12 mouse cellular contexts compared by ENCODE assay signal in genomic region chr12:85182345-85182643, GRCm38 (mm10). TPM values are rescaled to one million over a fixed set of nuclear protein-coding genes. Genes with fewer than 3 reads are reported as not detected.
DNase-seq lines count a peak whose midpoint lies in the region; ATAC-seq and TF ChIP-seq lines count a peak whose summit lies in the region.
"Had no signal": no experiment of that assay in that cellular context is flagged by ENCODE, and none has a peak within 500 bp of the region (broad histone marks: within the 10 kb centered on the region; RNA-seq: fewer than 3 reads in every experiment).

No protein-coding gene starts in this region.

- peaks cover 17% of the 10 kb centered on the region for H3K4me1 ChIP-seq in forebrain, embryonic 12.5 days
- peaks cover 39% of the 10 kb centered on the region for H3K4me1 ChIP-seq in forebrain, embryonic 10.5 days
- H3K4me1 ChIP-seq in kidney, embryonic 16.5 days (ENCODE audit: insufficient read depth, low read length), result peaks cover 22% of the 10 kb centered on the region
- peaks cover 13% of the 10 kb centered on the region; the same call in 1 of the 2 replicates for H3K4me1 ChIP-seq in hindbrain, postnatal 0 days (ENCODE audit: insufficient read depth, low read length)
- H3K4me1 ChIP-seq in neural tube, embryonic 13.5 days (replicated peaks), result peaks cover 25% of the 10 kb centered on the region

- no peaks in the 10 kb centered on the region for H3K9me3 ChIP-seq in forebrain, embryonic 12.5 days
- H3K9me3 ChIP-seq in forebrain, embryonic 10.5 days, result no peaks in the 10 kb centered on the region
- no peaks in the 10 kb centered on the region for H3K9me3 ChIP-seq in kidney, embryonic 16.5 days (ENCODE audit: low read length)
- H3K9me3 ChIP-seq in hindbrain, postnatal 0 days (ENCODE audit: low read length), result no peaks in the 10 kb centered on the region
- H3K9me3 ChIP-seq in neural tube, embryonic 13.5 days, result no peaks in the 10 kb centered on the region

- H3K27me3 ChIP-seq in forebrain, embryonic 12.5 days, result peaks cover 42% of the 10 kb centered on the region
- peaks cover 68% of the 10 kb centered on the region for H3K27me3 ChIP-seq in forebrain, embryonic 10.5 days (ENCODE audit: poor library complexity, severe bottlenecking)
- peaks cover 3% of the 10 kb centered on the region; the same call in 1 of the 2 replicates for H3K27me3 ChIP-seq in kidney, embryonic 16.5 days (ENCODE audit: insufficient read depth, low read length)
- H3K27me3 ChIP-seq in hindbrain, postnatal 0 days (ENCODE audit: insufficient read depth, low read length), result no peaks in the 10 kb centered on the region; the same call in 1 of the 2 replicates
- H3K27me3 ChIP-seq in neural tube, embryonic 13.5 days, result peaks cover 24% of the 10 kb centered on the region

- no peaks in the 10 kb centered on the region for H3K36me3 ChIP-seq in forebrain, embryonic 12.5 days (replicated peaks)
- no peaks in the 10 kb centered on the region for H3K36me3 ChIP-seq in forebrain, embryonic 10.5 days (replicated peaks)
- no peaks in the 10 kb centered on the region for H3K36me3 ChIP-seq in kidney, embryonic 16.5 days (ENCODE audit: insufficient read depth, low read length)
- H3K36me3 ChIP-seq in hindbrain, postnatal 0 days (ENCODE audit: insufficient read depth, low read length), result no peaks in the 10 kb centered on the region
- H3K36me3 ChIP-seq in neural tube, embryonic 13.5 days, result no peaks in the 10 kb centered on the region

- H3K4me2 ChIP-seq in forebrain, embryonic 12.5 days, result peak overlapping the region; percentile 10
- no peak overlapping the region for H3K4me2 ChIP-seq in kidney, embryonic 16.5 days (replicated peaks; ENCODE audit: low read depth, low read length)
- peak overlapping the region; percentile 31 for H3K4me2 ChIP-seq in hindbrain, postnatal 0 days (ENCODE audit: low read depth, low read length)
- peak overlapping the region; percentile 34 for H3K4me2 ChIP-seq in neural tube, embryonic 13.5 days

- no peak for TF ChIP-seq CTCF in hindbrain, postnatal 0 days (IDR thresholded peaks at IDR 0.05; ENCODE audit: low read depth)

- DNase-seq in forebrain, embryonic 10.5 days (ENCODE audit: extremely low spot score, low spot score), result no peak
- no peak for DNase-seq in kidney, postnatal 4 days
- DNase-seq in hindbrain, postnatal 0 days (ENCODE audit: low spot score), result peak; percentile 54
- DNase-seq in lung, postnatal 25 days (ENCODE audit: low spot score), result no peak
- no peak for DNase-seq in thymus, postnatal 10 days (ENCODE audit: low spot score in 2 of 2)
- DNase-seq: adrenal gland, postnatal 25 days; cerebellum, postnatal 36 days; kidney, adult 2 months; lung, postnatal 36 days had no signal

- 9% methylated on average over 8 of the region's 8 CpGs for whole genome bisulfite sequencing in forebrain, embryonic 12.5 days
- 11% methylated on average over 8 of the region's 8 CpGs for WGBS in forebrain, embryonic 10.5 days
- WGBS in kidney, embryonic 16.5 days, result 11% methylated on average over 8 of the region's 8 CpGs
- WGBS in hindbrain, postnatal 0 days, result 1% methylated on average over 8 of the region's 8 CpGs
- 4% methylated on average over 8 of the region's 8 CpGs for WGBS in neural tube, embryonic 13.5 days

- no peak overlapping the region for H3K27ac ChIP-seq in forebrain, embryonic 12.5 days
- H3K27ac ChIP-seq in forebrain, embryonic 10.5 days, result no peak overlapping the region
- H3K27ac ChIP-seq in kidney, embryonic 16.5 days (ENCODE audit: low read length), result no peak overlapping the region
- no peak overlapping the region for H3K27ac ChIP-seq in hindbrain, postnatal 0 days
- H3K27ac ChIP-seq in neural tube, embryonic 13.5 days (replicated peaks), result no peak overlapping the region

- no peak overlapping the region for H3K4me3 ChIP-seq in forebrain, embryonic 12.5 days (replicated peaks)
- no peak overlapping the region for H3K4me3 ChIP-seq in forebrain, embryonic 10.5 days
- H3K4me3 ChIP-seq in kidney, embryonic 16.5 days (ENCODE audit: low read length), result no peak overlapping the region
- H3K4me3 ChIP-seq in hindbrain, postnatal 0 days (ENCODE audit: low read length), result no peak overlapping the region
- no peak overlapping the region for H3K4me3 ChIP-seq in neural tube, embryonic 13.5 days

- no peak for ATAC-seq in forebrain, embryonic 12.5 days (ENCODE audit: low FRiP score)
- ATAC-seq in kidney, embryonic 16.5 days (ENCODE audit: low FRiP score, low TSS enrichment), result 0 out of 2 replicates have a peak, but pooled peaks have one; percentile 28
- ATAC-seq in hindbrain, postnatal 0 days, result no peak; the same call in 1 of the 2 replicates
- ATAC-seq in neural tube, embryonic 13.5 days (ENCODE audit: low read depth), result peak; percentile 55; the same call in 1 of the 2 replicates

- no peak overlapping the region for H3K9ac ChIP-seq in forebrain, embryonic 12.5 days
- H3K9ac ChIP-seq in kidney, embryonic 16.5 days (replicated peaks; ENCODE audit: low read length), result 0 out of 2 replicates have a peak overlapping the region, but pooled peaks have one; percentile 33
- H3K9ac ChIP-seq in hindbrain, postnatal 0 days (replicated peaks; ENCODE audit: low read length), result 0 out of 2 replicates have a peak overlapping the region, but pooled peaks have one; percentile 17
- no peak overlapping the region; the same call in none of the 2 replicates for H3K9ac ChIP-seq in neural tube, embryonic 13.5 days

RNA-seq across cellular contexts. Expression of gene Pgf, which starts 4.7 kb away (rescaled TPM):
- 6.3 and 7.5 TPM in 2 replicates for polyA plus RNA-seq in forebrain, embryonic 12.5 days (2016; fragmentation: Nextera tagmentation; extraction: Ambion mirVana)
- polyA plus RNA-seq in forebrain, embryonic 10.5 days (2016; fragmentation: Nextera tagmentation; extraction: Ambion mirVana), result 2.5 and 3.1 TPM in 2 replicates
- polyA plus RNA-seq in kidney, embryonic 16.5 days (2015; fragmentation: Nextera tagmentation; extraction: Ambion mirVana), result 16.9 and 18.4 TPM in 2 replicates
- total RNA-seq in hindbrain, postnatal 0 days (2014; rRNA removed), result 2.9 and 5.0 TPM in 2 replicates
- polyA plus RNA-seq in hindbrain, postnatal 0 days (2015; fragmentation: Nextera tagmentation; extraction: Ambion mirVana), result 10.0 TPM in 2 replicates
- 11.6 and 12.6 TPM in 2 replicates for polyA plus RNA-seq in neural tube, embryonic 13.5 days (2015; fragmentation: Nextera tagmentation; extraction: Ambion mirVana)

RNA-seq across cellular contexts. Expression of gene Rps6kl1, which starts 31.2 kb away (rescaled TPM):
- polyA plus RNA-seq in forebrain, embryonic 12.5 days (2016; fragmentation: Nextera tagmentation; extraction: Ambion mirVana), result 5.8 and 6.1 TPM in 2 replicates
- 0.89 and 1.0 TPM in 2 replicates for polyA plus RNA-seq in forebrain, embryonic 10.5 days (2016; fragmentation: Nextera tagmentation; extraction: Ambion mirVana)
- 0.86 and 1.1 TPM in 2 replicates for polyA plus RNA-seq in kidney, embryonic 16.5 days (2015; fragmentation: Nextera tagmentation; extraction: Ambion mirVana)
- total RNA-seq in hindbrain, postnatal 0 days (2014; rRNA removed), result 42.0 TPM in 2 replicates
- polyA plus RNA-seq in hindbrain, postnatal 0 days (2015; fragmentation: Nextera tagmentation; extraction: Ambion mirVana), result 29.3 and 30.8 TPM in 2 replicates
- polyA plus RNA-seq in neural tube, embryonic 13.5 days (2015; fragmentation: Nextera tagmentation; extraction: Ambion mirVana), result 24.0 and 28.7 TPM in 2 replicates

RNA-seq across cellular contexts. Expression of gene Eif2b2, which starts 37.0 kb away (rescaled TPM):
- 94.6 and 98.3 TPM in 2 replicates for polyA plus RNA-seq in forebrain, embryonic 12.5 days (2016; fragmentation: Nextera tagmentation; extraction: Ambion mirVana)
- 123 and 129 TPM in 2 replicates for polyA plus RNA-seq in forebrain, embryonic 10.5 days (2016; fragmentation: Nextera tagmentation; extraction: Ambion mirVana)
- 108 and 110 TPM in 2 replicates for polyA plus RNA-seq in kidney, embryonic 16.5 days (2015; fragmentation: Nextera tagmentation; extraction: Ambion mirVana)
- 38.9 and 91.0 TPM in 2 replicates for total RNA-seq in hindbrain, postnatal 0 days (2014; rRNA removed)
- 86.6 and 87.9 TPM in 2 replicates for polyA plus RNA-seq in hindbrain, postnatal 0 days (2015; fragmentation: Nextera tagmentation; extraction: Ambion mirVana)
- 85.5 and 85.6 TPM in 2 replicates for polyA plus RNA-seq in neural tube, embryonic 13.5 days (2015; fragmentation: Nextera tagmentation; extraction: Ambion mirVana)

Comparison
In these comparisons a context has a peak if more than half of its experiments do, and no peak if none do; other contexts are left out.
1. ATAC-seq: peak in kidney, embryonic 16.5 days (single experiment) and neural tube, embryonic 13.5 days (single experiment); none in forebrain, embryonic 12.5 days (single experiment) and hindbrain, postnatal 0 days (single experiment).
2. H3K9ac ChIP-seq: peak in kidney, embryonic 16.5 days (single experiment) and hindbrain, postnatal 0 days (single experiment); none in forebrain, embryonic 12.5 days (single experiment) and neural tube, embryonic 13.5 days (single experiment).